Mouse (Mus musculus) hematopoietic stem cell, adult 5-6 weeks (primary cell): ENCODE measurements around the gene Soga1. TPM values are rescaled to one million over a fixed set of nuclear protein-coding genes. Genes with fewer than 3 reads are reported as not detected.

ENCODE experiments used
- ATAC-seq, 2 experiments: fragments of 125-278 bp in 1 of 2; replicated peaks in 1 of 2; 2 replicates each; pipeline ENCODE4 v1.8.0; 2016 to 2017; ENCODE audit warnings: inconsistent platforms in 2 of 2, mild to moderate bottlenecking in 2 of 2, moderate number of reproducible peaks in 2 of 2, low read depth in 1 of 2, moderate TSS enrichment in 1 of 2; ENCODE audit not compliant: low FRiP score in 2 of 2, poor library complexity in 2 of 2, severe bottlenecking in 2 of 2, insufficient read depth in 1 of 2, low TSS enrichment in 1 of 2
- total RNA-seq: library from RNA; stranded (forward); fragments of 172-1452, 232-1000 nt; gene quantifications from 2 replicates; pipeline ENCODE4 v1.2.3, GENCODE M21; 2017

Soga1 gene
- total RNA-seq: 7.4 and 10.0 TPM in 2 replicates

GRCm38 (mm10) chr2:157078793-157079700, at the start of gene Soga1:
Gene Soga1 (minus strand): TSS chr2:157079254.
- ATAC-seq: peak; percentile 43 to 50; a peak in 3 of 4 replicates

GRCm38 (mm10) chr2:157128072-157128471, 49.0 kb upstream of the Soga1 start:
- ATAC-seq: no peak

GRCm38 (mm10) chr2:157127370-157127769, 48.3 kb upstream of the Soga1 start:
- ATAC-seq: no peak

GRCm38 (mm10) chr2:157125246-157125645, 46.2 kb upstream of the Soga1 start:
- ATAC-seq: no peak

GRCm38 (mm10) chr2:157121766-157122165, 42.7 kb upstream of the Soga1 start:
- ATAC-seq: no peak

GRCm38 (mm10) chr2:157119075-157119474, 40.0 kb upstream of the Soga1 start:
- ATAC-seq: no peak

- no peak for ATAC-seq
These were observed 39.5 kb upstream of the Soga1 start for GRCm38 (mm10) chr2:157118556-157118955.

- ATAC-seq: peak in 1 of 2 experiments; percentile 45; a peak in 1 of 4 replicates
These were observed 37.9 kb upstream of the Soga1 start for GRCm38 (mm10) chr2:157116964-157117363.

- peak; percentile 66 to 80 for ATAC-seq
These were observed 29.2 kb upstream of the Soga1 start for GRCm38 (mm10) chr2:157108236-157108635.

- ATAC-seq: no peak
These were observed 25.4 kb upstream of the Soga1 start for GRCm38 (mm10) chr2:157104454-157104853.

- ATAC-seq: no peak
These were observed 23.2 kb upstream of the Soga1 start for GRCm38 (mm10) chr2:157102256-157102655.

GRCm38 (mm10) chr2:157101650-157102049, 22.6 kb upstream of the Soga1 start:
- no peak for ATAC-seq

GRCm38 (mm10) chr2:157100319-157100605, 21.2 kb upstream of the Soga1 start:
- ATAC-seq: no peak

- ATAC-seq: no peak
These were observed 20.7 kb upstream of the Soga1 start for GRCm38 (mm10) chr2:157099532-157100318.

GRCm38 (mm10) chr2:157095005-157095755, 16.1 kb upstream of the Soga1 start:
- peak; percentile 57 to 59; a peak in 3 of 4 replicates for ATAC-seq

GRCm38 (mm10) chr2:157092024-157092423, 13.0 kb upstream of the Soga1 start:
- ATAC-seq: no peak

GRCm38 (mm10) chr2:157087536-157088317, 8.7 kb upstream of the Soga1 start:
- ATAC-seq: no peak
